Mouse (Mus musculus) small intestine, adult 2 months (tissue): ENCODE data around the gene Sh3pxd2b.

Source experiments
- CTCF ChIP-seq: fragments of 200-500 bp; IDR thresholded peaks from 2 replicates; pipeline ENCODE4 v1.5.1; 2012; ENCODE audit warnings: low read depth, mild to moderate bottlenecking, control low read depth, inconsistent platforms, low read length, moderate library complexity, mixed read lengths; ENCODE audit not compliant: insufficient replicate concordance, insufficient read length; ENCODE audit errors: extremely low read depth
- POLR2A ChIP-seq: fragments of 200-500 bp; IDR thresholded peaks from 2 replicates; pipeline ENCODE4 v1.6.1; 2012; ENCODE audit warnings: low read depth, mild to moderate bottlenecking, control low read depth, inconsistent platforms, low read length, moderate library complexity

- TF ChIP-seq CTCF = no peak
- TF ChIP-seq POLR2A = no peak
Observed at GRCm38 (mm10) chr11:32398446-32398845, 50.8 kb downstream of the Sh3pxd2b start.
